Mouse (Mus musculus) embryonic fibroblast, embryonic 13.5 days (primary cell): ENCODE results near the gene Klhl22.
A peak's percentile ranks its signal among the peaks of the same experiment; 100 is the strongest.

ENCODE experiments used
- CTCF ChIP-seq: IDR thresholded peaks from 2 replicates; pipeline ENCODE4 v1.5.1; 2011; ENCODE audit warnings: mild to moderate bottlenecking, control low read depth, low read length, moderate library complexity, borderline replicate concordance; ENCODE audit not compliant: insufficient read depth
- POLR2A ChIP-seq: IDR thresholded peaks from 2 replicates; pipeline ENCODE4 v1.6.1; 2011; ENCODE audit warnings: low read depth, mild to moderate bottlenecking, control low read depth, low read length, moderate library complexity

DNA sequence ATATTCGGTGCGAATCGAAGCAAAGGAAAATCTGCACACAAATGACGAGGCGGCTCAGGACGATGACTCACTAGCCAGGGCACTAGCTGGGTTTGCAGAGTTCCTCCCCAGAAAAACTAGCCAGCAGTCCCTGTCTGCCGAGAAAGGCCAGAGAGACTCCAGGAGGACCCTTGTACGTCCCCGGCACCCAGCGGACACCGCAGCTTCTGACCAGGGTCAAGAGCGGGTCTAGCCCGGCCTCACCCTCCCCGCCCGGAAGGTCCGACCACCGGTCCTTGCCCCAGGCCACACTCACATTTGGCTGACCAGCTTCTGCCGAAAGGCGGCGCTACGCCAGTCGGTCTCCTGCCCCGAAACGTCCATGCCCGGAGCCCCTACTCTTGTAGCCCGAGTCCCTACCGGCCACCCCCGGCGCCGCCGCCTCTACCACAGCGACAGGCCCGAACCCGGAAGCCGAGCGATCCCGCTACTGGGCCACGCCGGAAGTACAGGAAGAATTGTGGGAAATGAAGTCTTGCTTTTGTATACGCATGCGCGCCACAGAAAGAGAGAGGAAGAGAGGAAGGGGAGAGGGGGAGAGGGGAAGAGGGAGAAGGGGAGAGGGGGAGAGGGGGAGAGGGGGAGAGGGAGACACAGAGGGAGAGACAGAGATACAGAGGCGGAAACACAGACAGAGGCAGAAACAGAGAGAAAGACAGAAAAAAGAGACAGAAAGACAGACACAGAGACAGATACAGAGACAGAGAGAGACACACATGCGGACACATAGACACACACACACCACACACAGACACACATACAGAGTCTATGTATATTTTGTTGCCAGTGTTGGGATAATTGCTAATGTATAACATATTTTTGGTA is 36.7 kb upstream of the Klhl22 start:
- TF ChIP-seq POLR2A (peak; percentile 64), CTCF (peak; percentile 22; the same call in 1 of the 2 replicates)
